Mouse (Mus musculus): ENCODE data around the gene Tmem167. TPM values are rescaled to one million over a fixed set of nuclear protein-coding genes. Genes with fewer than 3 reads are reported as not detected.
"Not testable (repeated sequence)": the region's sequence is repeated elsewhere in the genome, so short reads cannot be mapped to it uniquely, and the experiment has no call there.

The Tmem167 gene
- 5.5 and 7.1 TPM in 2 replicates for polyA plus RNA-seq (2012; rRNA removed)

DNA sequence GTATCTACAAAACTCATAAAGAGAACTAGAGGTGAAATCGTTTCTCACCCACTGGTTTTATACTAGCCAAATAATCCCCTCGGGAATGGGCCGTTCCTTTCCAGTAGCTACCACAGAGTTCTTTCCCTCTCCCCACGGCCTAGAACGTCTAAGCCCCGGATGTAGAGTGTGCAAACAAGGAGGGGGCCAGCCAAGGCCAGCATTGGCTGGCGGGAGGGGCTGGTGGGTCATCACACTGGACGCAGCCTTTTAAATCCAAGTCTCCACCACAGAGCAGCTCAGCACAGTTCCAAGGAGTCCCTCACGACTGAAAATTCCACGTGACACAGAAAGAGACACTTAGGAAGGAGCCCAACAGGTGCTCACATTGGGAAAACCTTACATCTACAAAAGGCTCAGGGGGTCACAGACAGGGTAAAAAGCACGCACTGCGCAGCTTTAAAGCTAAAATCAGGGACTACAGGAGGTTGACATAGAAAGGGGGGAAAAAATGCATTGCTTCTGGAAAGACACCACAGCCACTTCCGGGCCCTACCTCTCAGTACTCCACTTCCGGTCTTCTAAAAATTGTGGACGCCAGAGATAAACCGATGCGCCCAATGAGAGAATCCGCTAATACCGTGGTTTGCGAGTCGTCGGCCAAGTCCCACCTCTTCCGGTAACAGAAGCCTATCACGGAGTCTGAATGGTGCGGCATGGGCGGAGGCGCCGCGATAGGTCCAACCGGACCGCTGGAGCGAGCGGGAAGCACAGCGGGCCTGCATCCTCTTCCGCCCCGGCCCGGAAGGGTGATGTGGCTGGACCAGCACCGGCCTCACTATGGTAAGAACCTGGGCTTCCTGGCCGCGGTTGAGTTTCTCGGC lies at the start of gene Tmem167, which contains the start of gene Xrcc4:
Tmem167 (plus strand) TSS at position 162 of the 863 bp plus-strand sequence.
Xrcc4 (minus strand) TSS at position 647 of the 863 bp plus-strand sequence.
- peak; percentile 89 for DNase-seq (ENCODE audit: low read depth)

DNA sequence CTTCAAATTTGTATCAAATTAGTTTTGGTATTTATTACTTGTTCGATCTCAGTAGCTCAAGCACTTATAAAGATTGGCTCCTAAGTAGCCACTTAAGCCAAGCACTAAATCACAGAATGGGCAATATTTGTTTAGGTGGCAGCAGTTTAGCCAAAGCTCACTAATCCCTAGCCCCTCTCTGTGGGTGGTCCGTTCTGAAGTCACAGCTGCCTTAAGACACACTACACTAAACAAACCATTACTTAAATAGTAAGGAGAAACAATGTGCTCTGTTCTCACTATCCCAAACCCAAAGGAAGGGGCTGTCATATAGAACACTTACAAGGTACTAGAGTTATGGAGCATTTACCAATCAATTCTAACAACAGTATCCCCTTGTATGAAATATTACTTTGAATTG lies 49.3 kb upstream of the Tmem167 start:
- DNase-seq (ENCODE audit: low read depth): no peak

- no peak for DNase-seq (ENCODE audit: low read depth)
Observed at GRCm38 (mm10) chr13:90051735-90052134, 37.2 kb upstream of the Tmem167 start.

DNA sequence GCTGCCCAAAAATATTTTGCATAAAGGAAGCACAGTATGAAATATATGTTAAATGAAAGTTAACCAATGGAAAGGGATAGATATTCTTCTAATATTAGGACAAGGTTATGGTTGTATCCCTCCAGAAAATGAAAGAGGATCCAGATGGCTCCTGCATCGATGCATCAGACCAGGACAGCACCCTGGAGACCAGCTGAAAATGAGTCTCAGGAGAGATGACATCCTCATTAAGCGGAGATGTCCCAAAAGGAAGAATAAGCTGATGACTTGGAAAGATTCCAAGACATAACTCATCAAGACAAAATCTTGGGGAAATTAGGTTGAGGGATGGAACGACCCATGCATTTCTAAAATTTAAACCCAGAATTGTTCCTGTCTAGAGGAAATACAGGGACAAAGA lies 36.5 kb upstream of the Tmem167 start:
- DNase-seq (ENCODE audit: low read depth): no peak

GRCm38 (mm10) chr13:90061877-90062276 lies 27.0 kb upstream of the Tmem167 start:
- no peak for DNase-seq (ENCODE audit: low read depth)

DNA sequence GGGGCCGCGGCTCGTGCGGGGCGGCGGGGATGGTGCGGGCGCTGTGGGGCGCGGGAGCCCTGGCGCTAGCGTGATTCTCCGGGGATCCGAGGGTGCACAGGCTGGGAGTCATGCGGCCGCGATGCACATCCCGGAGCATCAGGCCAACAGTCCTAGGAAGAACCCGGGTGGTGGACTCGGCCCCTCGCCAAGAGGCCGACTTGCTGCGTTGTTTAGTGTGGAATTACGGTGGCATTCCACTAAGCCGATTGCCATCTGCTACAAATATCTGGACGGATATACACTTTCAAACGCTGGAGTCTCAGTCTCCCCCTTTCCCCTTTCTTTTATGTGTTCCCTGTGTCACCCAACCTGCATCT lies 881 bp downstream of the Tmem167 start:
- DNase-seq (ENCODE audit: low read depth): no peak

GRCm38 (mm10) chr13:90101514-90101913 lies 12.6 kb downstream of the Tmem167 start:
- DNase-seq (ENCODE audit: low read depth): no peak

- no peak for DNase-seq (ENCODE audit: low read depth)
Observed at GRCm38 (mm10) chr13:90106139-90106538, 17.2 kb downstream of the Tmem167 start.

- DNase-seq (ENCODE audit: low read depth): not testable (repeated sequence)
Observed at GRCm38 (mm10) chr13:90108746-90109145, 19.8 kb downstream of the Tmem167 start.

DNA sequence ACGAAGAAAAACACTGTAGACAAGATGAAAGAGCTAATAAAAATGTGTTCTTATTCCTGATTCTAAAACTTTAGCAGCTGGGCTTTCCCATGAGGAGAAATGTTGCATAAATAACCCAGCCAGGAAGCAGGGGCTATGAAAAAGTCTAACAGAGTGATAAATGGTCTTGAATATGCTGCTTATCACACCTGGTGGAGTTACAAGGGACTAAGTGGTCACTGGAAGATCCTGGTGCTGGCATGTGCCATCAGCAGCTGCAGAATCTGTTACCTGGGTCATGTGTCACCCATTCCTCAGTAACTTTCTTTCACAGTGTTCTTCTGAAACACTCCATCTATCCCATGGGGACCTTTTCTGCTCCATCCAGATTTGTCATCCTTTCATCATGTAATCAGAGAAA lies 22.8 kb downstream of the Tmem167 start:
- no peak for DNase-seq (ENCODE audit: low read depth)

- DNase-seq (ENCODE audit: low read depth): no peak
Observed at GRCm38 (mm10) chr13:90136156-90136910, 47.4 kb downstream of the Tmem167 start.

DNA sequence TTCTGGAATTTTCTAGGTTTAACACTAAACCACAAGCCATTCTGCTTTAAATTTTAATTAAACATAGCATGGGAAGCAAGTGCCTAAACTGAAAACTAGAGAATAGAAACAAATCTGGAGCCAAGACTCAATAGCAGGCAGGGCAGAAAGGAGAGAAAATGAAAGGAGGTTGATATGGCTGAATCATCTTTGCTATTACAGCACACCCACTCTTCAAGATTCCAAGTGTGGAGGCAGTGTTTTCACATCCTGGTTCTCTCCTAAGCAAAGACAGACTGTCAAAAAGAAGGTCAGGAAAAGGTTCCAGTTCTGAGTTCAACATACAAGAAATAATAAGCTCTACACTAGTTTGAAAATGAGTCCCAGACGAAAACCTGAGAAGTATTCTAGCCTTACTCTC lies 52.8 kb downstream of the Tmem167 start:
- no peak for DNase-seq (ENCODE audit: low read depth)

- DNase-seq (ENCODE audit: low read depth): no peak
Observed at GRCm38 (mm10) chr13:90143245-90143644, 54.3 kb downstream of the Tmem167 start.

DNA sequence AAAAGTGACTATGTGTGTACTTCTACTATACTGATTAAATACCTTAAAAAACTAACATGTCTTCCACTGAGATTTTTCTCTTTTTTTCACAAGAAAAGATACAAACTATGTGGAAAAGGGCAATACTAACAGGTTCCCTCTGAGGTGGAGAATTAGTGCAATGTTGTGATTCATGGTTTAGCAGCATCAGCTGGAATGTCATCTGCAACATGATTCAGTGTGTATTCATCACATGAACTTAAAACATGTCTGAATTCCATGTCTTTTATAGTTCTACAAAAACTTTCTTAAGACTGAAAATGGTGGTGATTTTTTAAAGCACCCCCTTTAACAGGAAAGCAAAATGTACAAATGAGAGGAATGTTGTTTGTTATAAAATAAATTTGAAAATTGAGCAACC lies 63.0 kb downstream of the Tmem167 start:
- no peak for DNase-seq (ENCODE audit: low read depth)

- no peak for DNase-seq (ENCODE audit: low read depth)
Observed at GRCm38 (mm10) chr13:90152536-90153273, 63.8 kb downstream of the Tmem167 start.

- DNase-seq (ENCODE audit: low read depth): no peak
Observed at GRCm38 (mm10) chr13:90164147-90164546, 75.2 kb downstream of the Tmem167 start.

DNA sequence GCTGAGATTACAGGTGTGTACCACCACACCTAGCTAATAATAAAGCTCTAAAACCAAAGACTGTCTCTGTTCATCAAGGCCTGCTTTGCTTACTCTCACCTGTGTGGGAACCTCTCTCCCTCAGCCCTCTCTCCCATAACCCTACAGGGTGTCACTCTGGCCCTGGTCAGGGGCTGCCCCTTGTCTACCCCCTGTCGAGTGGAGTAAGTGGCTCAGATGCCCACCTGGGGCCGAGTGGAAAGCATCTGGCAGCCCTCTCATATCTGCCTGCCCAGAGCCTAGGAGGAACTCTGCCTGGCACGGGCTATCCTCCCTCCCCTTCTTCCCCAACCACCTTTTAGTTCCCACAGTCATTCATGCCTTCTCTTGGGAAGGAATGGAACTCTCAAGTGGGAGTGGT lies 78.1 kb downstream of the Tmem167 start:
- no peak for DNase-seq (ENCODE audit: low read depth)

GRCm38 (mm10) chr13:90170100-90170781 lies 81.3 kb downstream of the Tmem167 start:
- no peak for DNase-seq (ENCODE audit: low read depth)

DNA sequence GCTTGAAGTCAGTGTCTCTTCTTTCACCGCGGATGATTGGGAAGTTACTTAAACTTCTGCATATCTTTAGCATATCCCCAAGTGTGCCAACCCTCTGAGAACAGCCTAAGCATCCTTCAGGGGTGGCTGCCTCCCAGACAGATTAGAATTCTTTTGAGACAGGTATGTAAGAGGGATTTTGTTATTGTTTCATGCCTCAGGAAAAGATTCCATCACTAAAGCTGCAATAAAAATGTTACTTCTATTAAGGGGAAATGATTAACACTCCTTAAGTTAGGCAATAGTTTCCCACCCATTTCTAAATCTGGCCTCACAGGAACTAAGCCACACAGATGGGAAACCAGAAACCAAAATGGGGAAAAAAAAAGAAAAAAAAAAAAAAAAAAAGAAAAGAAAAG lies 81.9 kb downstream of the Tmem167 start:
- DNase-seq (ENCODE audit: low read depth): no peak

GRCm38 (mm10) chr13:90171390-90171789 lies 82.5 kb downstream of the Tmem167 start:
- DNase-seq (ENCODE audit: low read depth): no peak

- DNase-seq (ENCODE audit: low read depth): no peak
Observed at GRCm38 (mm10) chr13:90175662-90176061, 86.7 kb downstream of the Tmem167 start.

GRCm38 (mm10) chr13:90182262-90182661 lies 93.3 kb downstream of the Tmem167 start:
- no peak for DNase-seq (ENCODE audit: low read depth)
